Mouse (Mus musculus): ENCODE data around the gene Npas2. TPM values are rescaled to one million over a fixed set of nuclear protein-coding genes. Genes with fewer than 3 reads are reported as not detected.

The Npas2 gene
- polyA plus RNA-seq, 1 experiment = 0.75 TPM

GRCm38 (mm10) chr1:39372220-39372843, 178.8 kb downstream of the Npas2 start:
- H3K9me3 ChIP-seq (replicated peaks; ENCODE audit: control insufficient read depth, insufficient read depth, low read length, poor library complexity, severe bottlenecking) = no peaks in the 10 kb centered on the region
- no peaks in the 10 kb centered on the region for H3K27me3 ChIP-seq (ENCODE audit: control insufficient read depth, insufficient read depth, low read length, poor library complexity, severe bottlenecking)
- no peaks in the 10 kb centered on the region for H3K4me1 ChIP-seq (ENCODE audit: control insufficient read depth, insufficient read depth, low read length)
- peaks cover 67% of the 10 kb centered on the region for H3K36me3 ChIP-seq (ENCODE audit: control insufficient read depth, insufficient read depth, low read length, poor library complexity, severe bottlenecking)
- H3K9ac ChIP-seq (ENCODE audit: low read depth, poor library complexity, severe bottlenecking) = no peak overlapping the region
- no peak for TF ChIP-seq POLR2A (IDR thresholded peaks at IDR 0.05; ENCODE audit: insufficient read depth, low read length)
- TF ChIP-seq EP300 (IDR thresholded peaks at IDR 0.05; ENCODE audit: insufficient read depth, low read depth, low read length) = no peak
- TF ChIP-seq CTCF (IDR thresholded peaks at IDR 0.05; ENCODE audit: low read depth, low read length) = no peak
- H3K4me3 ChIP-seq (ENCODE audit: low read depth, low read length) = no peak overlapping the region
- H3K27ac ChIP-seq (ENCODE audit: insufficient read depth, low read length) = peak overlapping the region; percentile 59

GRCm38 (mm10) chr1:39373378-39373777, 179.8 kb downstream of the Npas2 start:
- H3K9ac ChIP-seq (ENCODE audit: low read depth, poor library complexity, severe bottlenecking) = no peak overlapping the region
- no peaks in the 10 kb centered on the region for H3K4me1 ChIP-seq (ENCODE audit: control insufficient read depth, insufficient read depth, low read length)
- no peaks in the 10 kb centered on the region for H3K9me3 ChIP-seq (replicated peaks; ENCODE audit: control insufficient read depth, insufficient read depth, low read length, poor library complexity, severe bottlenecking)
- no peaks in the 10 kb centered on the region for H3K27me3 ChIP-seq (ENCODE audit: control insufficient read depth, insufficient read depth, low read length, poor library complexity, severe bottlenecking)
- TF ChIP-seq EP300 (IDR thresholded peaks at IDR 0.05; ENCODE audit: insufficient read depth, low read depth, low read length) (no peak), CTCF (IDR thresholded peaks at IDR 0.05; ENCODE audit: low read depth, low read length) (no peak), POLR2A (IDR thresholded peaks at IDR 0.05; ENCODE audit: insufficient read depth, low read length) (no peak)
- no peak overlapping the region for H3K4me3 ChIP-seq (ENCODE audit: low read depth, low read length)
- no peak overlapping the region for H3K27ac ChIP-seq (ENCODE audit: insufficient read depth, low read length)
- H3K36me3 ChIP-seq (ENCODE audit: control insufficient read depth, insufficient read depth, low read length, poor library complexity, severe bottlenecking) = peaks cover 63% of the 10 kb centered on the region

DNA sequence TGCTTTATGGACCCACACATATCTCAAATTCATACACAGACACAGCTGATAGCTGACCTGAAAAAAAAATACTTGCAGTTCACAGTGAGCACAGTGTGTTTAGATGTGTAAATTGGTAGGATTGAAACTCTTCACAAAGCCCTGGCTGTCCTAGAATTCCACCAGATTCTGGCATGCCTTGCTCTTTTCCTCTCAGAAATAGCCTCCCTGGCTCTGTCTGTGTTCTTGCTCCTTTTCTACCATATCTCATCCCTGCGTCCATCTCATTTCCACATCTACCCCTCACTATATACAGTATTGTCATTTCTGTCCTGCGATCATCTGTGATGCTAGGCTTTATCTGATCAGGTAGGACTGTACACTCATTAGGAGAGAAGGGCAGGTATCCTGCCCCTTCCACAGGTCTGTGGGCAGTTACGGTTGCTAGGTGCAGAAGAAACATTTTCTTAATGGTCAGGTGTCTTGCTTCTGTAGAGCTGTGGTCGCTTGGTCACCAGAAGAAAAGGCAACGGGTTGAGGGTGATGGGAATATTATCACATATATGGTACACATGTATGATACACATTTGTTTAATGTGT, 180.8 kb downstream of the Npas2 start:
- Histone ChIP-seq H3K9ac (ENCODE audit: low read depth, poor library complexity, severe bottlenecking) (no peak overlapping the region), H3K4me1 (ENCODE audit: control insufficient read depth, insufficient read depth, low read length) (no peaks in the 10 kb centered on the region), H3K4me3 (ENCODE audit: low read depth, low read length) (no peak overlapping the region), H3K36me3 (ENCODE audit: control insufficient read depth, insufficient read depth, low read length, poor library complexity, severe bottlenecking) (peaks cover 54% of the 10 kb centered on the region), H3K9me3 (replicated peaks; ENCODE audit: control insufficient read depth, insufficient read depth, low read length, poor library complexity, severe bottlenecking) (no peaks in the 10 kb centered on the region), H3K27me3 (ENCODE audit: control insufficient read depth, insufficient read depth, low read length, poor library complexity, severe bottlenecking) (no peaks in the 10 kb centered on the region), H3K27ac (ENCODE audit: insufficient read depth, low read length) (no peak overlapping the region)
- TF ChIP-seq CTCF (IDR thresholded peaks at IDR 0.05; ENCODE audit: low read depth, low read length) (no peak), EP300 (IDR thresholded peaks at IDR 0.05; ENCODE audit: insufficient read depth, low read depth, low read length) (no peak), POLR2A (IDR thresholded peaks at IDR 0.05; ENCODE audit: insufficient read depth, low read length) (no peak)

- H3K36me3 ChIP-seq (ENCODE audit: control insufficient read depth, insufficient read depth, low read length, poor library complexity, severe bottlenecking) = peaks cover 36% of the 10 kb centered on the region
These were observed 182.6 kb downstream of the Npas2 start for GRCm38 (mm10) chr1:39376121-39376520.

GRCm38 (mm10) chr1:39376726-39377240, 183.3 kb downstream of the Npas2 start:
- TF ChIP-seq POLR2A (IDR thresholded peaks at IDR 0.05; ENCODE audit: insufficient read depth, low read length) = no peak
- no peak for TF ChIP-seq EP300 (IDR thresholded peaks at IDR 0.05; ENCODE audit: insufficient read depth, low read depth, low read length)
- no peak for TF ChIP-seq CTCF (IDR thresholded peaks at IDR 0.05; ENCODE audit: low read depth, low read length)
- no peaks in the 10 kb centered on the region for H3K4me1 ChIP-seq (ENCODE audit: control insufficient read depth, insufficient read depth, low read length)
- H3K4me3 ChIP-seq (ENCODE audit: low read depth, low read length) = no peak overlapping the region
- H3K9ac ChIP-seq (ENCODE audit: low read depth, poor library complexity, severe bottlenecking) = no peak overlapping the region
- no peaks in the 10 kb centered on the region for H3K27me3 ChIP-seq (ENCODE audit: control insufficient read depth, insufficient read depth, low read length, poor library complexity, severe bottlenecking)
- H3K9me3 ChIP-seq (replicated peaks; ENCODE audit: control insufficient read depth, insufficient read depth, low read length, poor library complexity, severe bottlenecking) = no peaks in the 10 kb centered on the region
- H3K36me3 ChIP-seq (ENCODE audit: control insufficient read depth, insufficient read depth, low read length, poor library complexity, severe bottlenecking) = peaks cover 29% of the 10 kb centered on the region
- H3K27ac ChIP-seq (ENCODE audit: insufficient read depth, low read length) = no peak overlapping the region

More at GRCm38 (mm10) chr1:39376121-39376520, 182.6 kb downstream of the Npas2 start:
- Histone ChIP-seq H3K4me1 (ENCODE audit: control insufficient read depth, insufficient read depth, low read length) (no peaks in the 10 kb centered on the region), H3K27me3 (ENCODE audit: control insufficient read depth, insufficient read depth, low read length, poor library complexity, severe bottlenecking) (no peaks in the 10 kb centered on the region), H3K9me3 (replicated peaks; ENCODE audit: control insufficient read depth, insufficient read depth, low read length, poor library complexity, severe bottlenecking) (no peaks in the 10 kb centered on the region), H3K27ac (ENCODE audit: insufficient read depth, low read length) (no peak overlapping the region), H3K4me3 (ENCODE audit: low read depth, low read length) (no peak overlapping the region), H3K9ac (ENCODE audit: low read depth, poor library complexity, severe bottlenecking) (no peak overlapping the region)
- no peak for TF ChIP-seq POLR2A (IDR thresholded peaks at IDR 0.05; ENCODE audit: insufficient read depth, low read length)
- TF ChIP-seq CTCF (IDR thresholded peaks at IDR 0.05; ENCODE audit: low read depth, low read length) = no peak
- TF ChIP-seq EP300 (IDR thresholded peaks at IDR 0.05; ENCODE audit: insufficient read depth, low read depth, low read length) = no peak

DNA sequence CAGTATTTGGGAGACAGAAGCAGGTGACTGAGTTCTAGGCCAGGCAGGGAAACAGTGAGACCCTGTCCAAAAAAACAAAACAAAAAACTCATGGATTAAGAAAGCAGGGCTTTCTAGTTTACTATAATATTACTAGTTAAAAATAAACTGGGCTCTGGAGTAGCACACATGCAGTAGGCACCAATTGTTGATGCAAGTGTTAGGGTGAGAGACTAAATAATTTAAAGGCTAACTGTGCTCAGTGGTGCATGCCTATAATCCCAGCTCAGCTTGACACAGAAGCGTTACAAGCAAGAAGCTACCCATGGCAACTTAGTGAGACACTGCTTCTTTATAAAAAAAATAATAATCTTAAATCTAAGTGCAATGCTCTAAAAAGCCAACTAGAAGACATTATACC, 185.0 kb downstream of the Npas2 start:
- H3K27me3 ChIP-seq (ENCODE audit: control insufficient read depth, insufficient read depth, low read length, poor library complexity, severe bottlenecking) = no peaks in the 10 kb centered on the region
- peaks cover 13% of the 10 kb centered on the region for H3K36me3 ChIP-seq (ENCODE audit: control insufficient read depth, insufficient read depth, low read length, poor library complexity, severe bottlenecking)
- no peaks in the 10 kb centered on the region for H3K9me3 ChIP-seq (replicated peaks; ENCODE audit: control insufficient read depth, insufficient read depth, low read length, poor library complexity, severe bottlenecking)
- TF ChIP-seq CTCF (IDR thresholded peaks at IDR 0.05; ENCODE audit: low read depth, low read length) = no peak
- TF ChIP-seq EP300 (IDR thresholded peaks at IDR 0.05; ENCODE audit: insufficient read depth, low read depth, low read length) = no peak
- no peak for TF ChIP-seq POLR2A (IDR thresholded peaks at IDR 0.05; ENCODE audit: insufficient read depth, low read length)
- no peak overlapping the region for H3K27ac ChIP-seq (ENCODE audit: insufficient read depth, low read length)
- H3K4me1 ChIP-seq (ENCODE audit: control insufficient read depth, insufficient read depth, low read length) = no peaks in the 10 kb centered on the region
- H3K4me3 ChIP-seq (ENCODE audit: low read depth, low read length) = no peak overlapping the region
- H3K9ac ChIP-seq (ENCODE audit: low read depth, poor library complexity, severe bottlenecking) = no peak overlapping the region

All from ES-Bruce4 (cell line).